Comparison of ENCODE assay signal across 10 mouse cellular contexts in genomic region chr7:133113185-133113895, GRCm38 (mm10). TPM values are rescaled to one million over a fixed set of nuclear protein-coding genes. Genes with fewer than 3 reads are reported as not detected.
DNase-seq lines count a peak whose midpoint lies in the region; ATAC-seq and TF ChIP-seq lines count a peak whose summit lies in the region.
"Had no signal": no experiment of that assay in that cellular context is flagged by ENCODE, and none has a peak within 500 bp of the region (broad histone marks: within the 10 kb centered on the region; RNA-seq: fewer than 3 reads in every experiment).

No protein-coding gene starts in this region.

- H3K9me3 ChIP-seq in heart, embryonic 13.5 days, result no peaks in the 10 kb centered on the region
- H3K9me3 ChIP-seq in lung, embryonic 15.5 days, result no peaks in the 10 kb centered on the region

- ATAC-seq in heart, embryonic 13.5 days (ENCODE audit: extremely low read depth, insufficient number of reproducible peaks, low FRiP score, low TSS enrichment), result no peak
- no peak for ATAC-seq in lung, embryonic 15.5 days (ENCODE audit: borderline replicate concordance, extremely low read depth, low FRiP score, low TSS enrichment)

- H3K4me2 ChIP-seq in heart, embryonic 13.5 days, result no peak overlapping the region
- H3K4me2 ChIP-seq in lung, embryonic 15.5 days, result no peak overlapping the region
- peak overlapping the region; percentile 77 for H3K4me2 ChIP-seq in myocyte (ENCODE audit: low read depth)

- H3K27ac ChIP-seq in heart, embryonic 13.5 days (replicated peaks), result peak overlapping the region; percentile 84
- peak overlapping the region; percentile 79 for H3K27ac ChIP-seq in lung, embryonic 15.5 days

- H3ac ChIP-seq in myocyte (ENCODE audit: control insufficient read depth, insufficient read length), result no peak overlapping the region

- H3K79me2 ChIP-seq in myocyte (ENCODE audit: control insufficient read depth, insufficient read depth), result peaks cover 96% of the 10 kb centered on the region

- no peak for TF ChIP-seq POLR2A in myocyte (IDR thresholded peaks at IDR 0.05; ENCODE audit: insufficient read length, low read depth)

- WGBS in heart, embryonic 13.5 days, result 72% methylated on average over 7 of the region's 8 CpGs
- 67% methylated on average over 8 of the region's 8 CpGs for WGBS in lung, embryonic 15.5 days

- DNase-seq in heart, adult 8-10 months (ENCODE audit: low spot score), result no peak
- no peak for DNase-seq in lung, postnatal 4 days
- DNase-seq in R1 (ENCODE audit: low read depth, low spot score), result peak; percentile 77
- DNase-seq in left cerebral cortex, adult 11 months (ENCODE audit: low spot score), result no peak
- DNase-seq in cerebellum, postnatal 10 days, result no peak
- DNase-seq: adrenal gland, adult 8-10 months; cerebellum, postnatal 25 days had no signal

- peaks cover under 1% of the 10 kb centered on the region; the same call in 1 of the 2 replicates for H3K36me3 ChIP-seq in heart, embryonic 13.5 days
- no peaks in the 10 kb centered on the region for H3K36me3 ChIP-seq in lung, embryonic 15.5 days
- H3K36me3 ChIP-seq in myocyte (ENCODE audit: control insufficient read depth, insufficient read depth), result no peaks in the 10 kb centered on the region

- H3K27me3 ChIP-seq in heart, embryonic 13.5 days (replicated peaks), result no peaks in the 10 kb centered on the region
- H3K27me3 ChIP-seq in lung, embryonic 15.5 days, result no peaks in the 10 kb centered on the region
- H3K27me3 ChIP-seq in myocyte (ENCODE audit: control insufficient read depth, insufficient read depth, insufficient read length), result no peaks in the 10 kb centered on the region

- no peak overlapping the region for H3K4me3 ChIP-seq in heart, embryonic 13.5 days
- H3K4me3 ChIP-seq in lung, embryonic 15.5 days, result no peak overlapping the region
- no peak overlapping the region for H3K4me3 ChIP-seq in myocyte

- H3K9ac ChIP-seq in heart, embryonic 13.5 days, result no peak overlapping the region; the same call in 1 of the 2 replicates
- H3K9ac ChIP-seq in lung, embryonic 15.5 days, result no peak overlapping the region

- peaks cover 92% of the 10 kb centered on the region for H3K4me1 ChIP-seq in heart, embryonic 13.5 days
- peaks cover 92% of the 10 kb centered on the region for H3K4me1 ChIP-seq in lung, embryonic 15.5 days

TF ChIP-seq in myocyte, 11 proteins besides CTCF, POLR2A, EP300 and RAD21:
- TF ChIP-seq TCF3 (IDR thresholded peaks at IDR 0.05; ENCODE audit: insufficient read length, low read depth) (no peak), SRF (IDR thresholded peaks at IDR 0.05; ENCODE audit: control insufficient read depth, insufficient read length, low read depth) (no peak), MYOG (IDR thresholded peaks at IDR 0.05; ENCODE audit: control insufficient read depth in 1 of 3, insufficient read depth in 1 of 3, insufficient read length in 2 of 3, low read depth in 2 of 3) (no peak), POLR2AphosphoS2 (IDR thresholded peaks at IDR 0.05; ENCODE audit: insufficient read length, low read depth) (no peak), CEBPB (IDR thresholded peaks at IDR 0.05; ENCODE audit: insufficient read depth, poor library complexity, severe bottlenecking) (no peak), USF1 (IDR thresholded peaks at IDR 0.05; ENCODE audit: low read depth) (no peak), E2F4 (IDR thresholded peaks at IDR 0.05; ENCODE audit: insufficient read depth) (no peak), MYOD1 (IDR thresholded peaks at IDR 0.05; ENCODE audit: control insufficient read depth in 1 of 3, insufficient read length in 2 of 3, low read depth in 2 of 3) (no peak), MAX (IDR thresholded peaks at IDR 0.05; ENCODE audit: low read depth) (no peak), TCF12 (IDR thresholded peaks at IDR 0.05; ENCODE audit: insufficient read depth, poor library complexity, severe bottlenecking) (no peak), REST (IDR thresholded peaks at IDR 0.05; ENCODE audit: insufficient read depth, insufficient read length) (no peak)

RNA-seq across cellular contexts. Expression of gene Fgfr2, which starts 9.8 kb away (rescaled TPM):
- polyA plus RNA-seq in heart, embryonic 13.5 days (2015; fragmentation: Nextera tagmentation; extraction: Ambion mirVana), result 19.2 and 22.5 TPM in 2 replicates
- 1 to 10 TPM; 1.1 to 1.9 (median 1.4) TPM for total RNA-seq in heart, adult 8-10 months (2022)
- 149 and 160 TPM in 2 replicates for polyA plus RNA-seq in lung, embryonic 15.5 days (2015; fragmentation: Nextera tagmentation; extraction: Ambion mirVana)
- 0.17 TPM for polyA plus RNA-seq in myocyte (2012; fragmentation: generic; extraction: Trizol)

RNA-seq across cellular contexts. Expression of gene Ctbp2, which starts 10.8 kb away (rescaled TPM):
- polyA plus RNA-seq in heart, embryonic 13.5 days (2015; fragmentation: Nextera tagmentation; extraction: Ambion mirVana), result 46.8 and 50.6 TPM in 2 replicates
- 10 to 100 TPM; 24.9 to 28.1 (median 27.6) TPM for total RNA-seq in heart, adult 8-10 months (2022)
- 91.6 and 94.8 TPM in 2 replicates for polyA plus RNA-seq in lung, embryonic 15.5 days (2015; fragmentation: Nextera tagmentation; extraction: Ambion mirVana)
- polyA plus RNA-seq in myocyte (2012; fragmentation: generic; extraction: Trizol), result 22.4 TPM

Comparison
In these comparisons a context has a peak if more than half of its experiments do, and no peak if none do; other contexts are left out.
1. RNA of gene Fgfr2, which starts 9.8 kb away (polyA plus RNA-seq): 149 to 160 TPM in lung, embryonic 15.5 days and 19.2 to 22.5 TPM in heart, embryonic 13.5 days; 0.17 TPM in myocyte (single experiment); every median in the first group is over 10 times any median in the second.